Mouse (Mus musculus) heart, adult 2 months (tissue): ENCODE data around the gene Pdgfra.

Experiments used
- CTCF ChIP-seq: fragments of 200-600 bp; IDR thresholded peaks from 2 replicates; pipeline ENCODE4 v1.8.1; 2022; ENCODE audit warnings: antibody characterized with exemption, mild to moderate bottlenecking, moderate library complexity
- POLR2A ChIP-seq: fragments of 200-500 bp; IDR thresholded peaks from 2 replicates; pipeline ENCODE4 v1.6.1; 2011; ENCODE audit warnings: mild to moderate bottlenecking, low read depth, low read length, control low read depth; ENCODE audit not compliant: insufficient read depth

DNA sequence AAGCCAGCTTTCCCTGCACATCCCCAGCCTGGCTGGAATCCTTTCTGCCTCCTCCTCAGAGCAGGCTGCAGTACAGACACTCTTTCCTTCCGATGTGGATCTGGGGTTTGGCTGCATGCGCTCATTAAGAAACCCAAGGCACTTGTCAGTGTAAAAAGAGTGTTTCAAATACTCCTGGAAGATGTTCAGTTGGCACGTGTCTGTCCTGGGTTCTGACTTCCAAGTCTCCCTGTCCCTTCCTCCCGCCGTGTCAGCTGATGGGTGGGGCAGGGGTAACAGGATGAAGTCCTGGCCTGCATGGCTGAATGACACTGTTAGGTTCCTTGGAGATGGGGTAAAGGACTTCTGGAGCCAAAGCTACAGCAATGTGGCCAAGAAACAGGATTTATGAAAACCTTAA, 30.4 kb upstream of the Pdgfra start:
- no peak for TF ChIP-seq POLR2A
- no peak for TF ChIP-seq CTCF
